Mouse (Mus musculus): ENCODE data around the gene Unc13d. TPM values are rescaled to one million over a fixed set of nuclear protein-coding genes. Genes with fewer than 3 reads are reported as not detected.

The Unc13d gene
- polyA plus RNA-seq, 1 experiment: 9.1 TPM

DNA sequence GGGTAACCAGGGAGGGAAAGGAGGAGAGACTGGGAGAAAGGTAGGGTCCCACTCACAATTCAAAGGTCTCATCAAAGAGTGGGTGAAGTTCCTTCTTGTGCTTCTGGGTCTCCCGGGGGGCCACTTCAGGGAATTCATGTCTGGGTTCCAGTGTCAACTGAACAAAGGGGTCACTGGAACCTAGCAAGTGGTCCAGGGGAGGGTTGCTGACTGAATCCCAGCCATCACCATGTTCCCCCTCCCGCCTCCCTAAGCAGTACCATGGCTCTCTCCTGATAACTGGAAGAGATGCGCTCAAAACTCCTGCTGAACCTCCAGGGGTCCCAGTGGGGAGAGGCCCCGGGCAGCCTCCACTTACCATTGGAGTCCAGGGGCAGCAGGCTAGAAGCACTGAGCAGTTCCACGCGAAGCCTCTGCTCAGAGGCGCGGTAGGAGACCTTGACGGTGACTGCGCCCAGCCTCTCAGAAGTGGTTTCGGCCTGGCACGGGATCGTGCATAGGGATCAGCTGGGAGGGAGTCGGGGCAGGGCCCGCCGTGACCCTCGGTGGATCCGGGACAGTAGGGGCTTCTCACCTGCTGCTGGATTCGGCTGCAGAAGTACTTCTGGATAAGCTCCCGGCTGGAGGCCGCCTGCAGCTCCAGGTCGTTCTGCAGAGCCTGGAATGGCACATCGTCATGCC is 13.4 kb downstream of the Unc13d start:
- no peak overlapping the region for H3ac ChIP-seq (ENCODE audit: control insufficient read depth, insufficient read length)
- TF ChIP-seq TCF3 (IDR thresholded peaks at IDR 0.05; ENCODE audit: insufficient read length, low read depth) (no peak), CEBPB (IDR thresholded peaks at IDR 0.05; ENCODE audit: insufficient read depth, poor library complexity, severe bottlenecking) (no peak), TCF12 (IDR thresholded peaks at IDR 0.05; ENCODE audit: insufficient read depth, poor library complexity, severe bottlenecking) (no peak), SRF (IDR thresholded peaks at IDR 0.05; ENCODE audit: control insufficient read depth, insufficient read length, low read depth) (no peak), MYOG (IDR thresholded peaks at IDR 0.05; ENCODE audit: control insufficient read depth in 1 of 3, insufficient read depth in 1 of 3, insufficient read length in 2 of 3, low read depth in 2 of 3) (no peak), MAX (IDR thresholded peaks at IDR 0.05; ENCODE audit: low read depth) (no peak), E2F4 (IDR thresholded peaks at IDR 0.05; ENCODE audit: insufficient read depth) (no peak), USF1 (IDR thresholded peaks at IDR 0.05; ENCODE audit: low read depth) (no peak)
- no peak overlapping the region for H3K4me3 ChIP-seq
- peaks cover 6% of the 10 kb centered on the region for H3K36me3 ChIP-seq (ENCODE audit: control insufficient read depth, insufficient read depth)
- H3K79me2 ChIP-seq (ENCODE audit: control insufficient read depth, insufficient read depth): no peaks in the 10 kb centered on the region
- H3K27me3 ChIP-seq (ENCODE audit: control insufficient read depth, insufficient read depth, insufficient read length): no peaks in the 10 kb centered on the region
- no peak overlapping the region for H3K4me2 ChIP-seq (ENCODE audit: low read depth)

DNA sequence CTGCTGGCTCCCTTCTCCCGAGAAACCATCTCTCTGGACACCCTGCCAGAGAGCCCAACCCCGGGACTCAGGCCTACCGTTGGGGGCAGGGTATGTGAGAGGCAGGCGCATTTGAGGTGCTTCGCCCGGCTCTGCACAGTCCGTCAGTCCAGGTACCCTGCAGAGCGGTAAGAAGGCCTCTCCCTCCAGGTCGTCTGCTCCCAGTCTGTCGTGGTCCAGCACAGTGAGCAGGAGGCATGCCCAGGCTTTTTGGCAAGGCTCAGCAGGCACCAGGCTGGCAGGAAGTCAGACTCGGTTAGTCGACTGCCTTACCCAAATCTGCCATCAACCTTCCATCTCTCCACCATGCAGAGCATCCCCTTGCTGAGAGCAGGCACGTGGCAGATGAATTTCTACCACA is 14.2 kb downstream of the Unc13d start:
- Histone ChIP-seq H3ac (ENCODE audit: control insufficient read depth, insufficient read length) (no peak overlapping the region), H3K4me2 (ENCODE audit: low read depth) (no peak overlapping the region), H3K27me3 (ENCODE audit: control insufficient read depth, insufficient read depth, insufficient read length) (no peaks in the 10 kb centered on the region), H3K36me3 (ENCODE audit: control insufficient read depth, insufficient read depth) (peaks cover 6% of the 10 kb centered on the region), H3K4me3 (no peak overlapping the region), H3K79me2 (ENCODE audit: control insufficient read depth, insufficient read depth) (no peaks in the 10 kb centered on the region)
- TF ChIP-seq TCF12 (IDR thresholded peaks at IDR 0.05; ENCODE audit: insufficient read depth, poor library complexity, severe bottlenecking) (no peak), POLR2A (IDR thresholded peaks at IDR 0.05; ENCODE audit: insufficient read length, low read depth) (peak; percentile 18), POLR2AphosphoS2 (IDR thresholded peaks at IDR 0.05; ENCODE audit: insufficient read length, low read depth) (peak; percentile 71)

GRCm38 (mm10) chr11:116062521-116062920 is 15.2 kb downstream of the Unc13d start:
- H3K27me3 ChIP-seq (ENCODE audit: control insufficient read depth, insufficient read depth, insufficient read length): no peaks in the 10 kb centered on the region
- H3K79me2 ChIP-seq (ENCODE audit: control insufficient read depth, insufficient read depth): no peaks in the 10 kb centered on the region
- no peak for TF ChIP-seq POLR2AphosphoS2 (IDR thresholded peaks at IDR 0.05; ENCODE audit: insufficient read length, low read depth)
- no peak for TF ChIP-seq MAX (IDR thresholded peaks at IDR 0.05; ENCODE audit: low read depth)
- no peak for TF ChIP-seq CEBPB (IDR thresholded peaks at IDR 0.05; ENCODE audit: insufficient read depth, poor library complexity, severe bottlenecking)
- TF ChIP-seq SRF (IDR thresholded peaks at IDR 0.05; ENCODE audit: control insufficient read depth, insufficient read length, low read depth): no peak
- no peak for TF ChIP-seq USF1 (IDR thresholded peaks at IDR 0.05; ENCODE audit: low read depth)
- TF ChIP-seq REST (IDR thresholded peaks at IDR 0.05; ENCODE audit: insufficient read depth, insufficient read length): no peak
- TF ChIP-seq E2F4 (IDR thresholded peaks at IDR 0.05; ENCODE audit: insufficient read depth): no peak
- no peak for TF ChIP-seq TCF12 (IDR thresholded peaks at IDR 0.05; ENCODE audit: insufficient read depth, poor library complexity, severe bottlenecking)
- TF ChIP-seq MYOG (IDR thresholded peaks at IDR 0.05; ENCODE audit: control insufficient read depth in 1 of 3, insufficient read depth in 1 of 3, insufficient read length in 2 of 3, low read depth in 2 of 3): no peak
- TF ChIP-seq POLR2A (IDR thresholded peaks at IDR 0.05; ENCODE audit: insufficient read length, low read depth): no peak
- TF ChIP-seq MYOD1 (IDR thresholded peaks at IDR 0.05; ENCODE audit: control insufficient read depth in 1 of 3, insufficient read length in 2 of 3, low read depth in 2 of 3): no peak
- no peak overlapping the region for H3K4me3 ChIP-seq
- peaks cover 10% of the 10 kb centered on the region for H3K36me3 ChIP-seq (ENCODE audit: control insufficient read depth, insufficient read depth)
- H3ac ChIP-seq (ENCODE audit: control insufficient read depth, insufficient read length): no peak overlapping the region
- no peak overlapping the region for H3K4me2 ChIP-seq (ENCODE audit: low read depth)

GRCm38 (mm10) chr11:116061641-116062415 is 15.9 kb downstream of the Unc13d start:
- no peak overlapping the region for H3ac ChIP-seq (ENCODE audit: control insufficient read depth, insufficient read length)
- peaks cover 10% of the 10 kb centered on the region for H3K36me3 ChIP-seq (ENCODE audit: control insufficient read depth, insufficient read depth)
- no peak overlapping the region for H3K4me3 ChIP-seq
- TF ChIP-seq USF1 (IDR thresholded peaks at IDR 0.05; ENCODE audit: low read depth) (no peak), POLR2AphosphoS2 (IDR thresholded peaks at IDR 0.05; ENCODE audit: insufficient read length, low read depth) (peak; percentile 64), POLR2A (IDR thresholded peaks at IDR 0.05; ENCODE audit: insufficient read length, low read depth) (no peak), TCF12 (IDR thresholded peaks at IDR 0.05; ENCODE audit: insufficient read depth, poor library complexity, severe bottlenecking) (no peak), E2F4 (IDR thresholded peaks at IDR 0.05; ENCODE audit: insufficient read depth) (no peak), REST (IDR thresholded peaks at IDR 0.05; ENCODE audit: insufficient read depth, insufficient read length) (no peak), MYOG (IDR thresholded peaks at IDR 0.05; ENCODE audit: control insufficient read depth in 1 of 3, insufficient read depth in 1 of 3, insufficient read length in 2 of 3, low read depth in 2 of 3) (no peak)
- no peak overlapping the region for H3K4me2 ChIP-seq (ENCODE audit: low read depth)
- no peaks in the 10 kb centered on the region for H3K27me3 ChIP-seq (ENCODE audit: control insufficient read depth, insufficient read depth, insufficient read length)
- no peaks in the 10 kb centered on the region for H3K79me2 ChIP-seq (ENCODE audit: control insufficient read depth, insufficient read depth)

- Histone ChIP-seq H3K27me3 (ENCODE audit: control insufficient read depth, insufficient read depth, insufficient read length) (no peaks in the 10 kb centered on the region), H3K79me2 (ENCODE audit: control insufficient read depth, insufficient read depth) (no peaks in the 10 kb centered on the region), H3K4me3 (no peak overlapping the region), H3ac (ENCODE audit: control insufficient read depth, insufficient read length) (no peak overlapping the region), H3K36me3 (ENCODE audit: control insufficient read depth, insufficient read depth) (peaks cover 10% of the 10 kb centered on the region), H3K4me2 (ENCODE audit: low read depth) (no peak overlapping the region)
- TF ChIP-seq MYOG (IDR thresholded peaks at IDR 0.05; ENCODE audit: control insufficient read depth in 1 of 3, insufficient read depth in 1 of 3, insufficient read length in 2 of 3, low read depth in 2 of 3) (no peak), REST (IDR thresholded peaks at IDR 0.05; ENCODE audit: insufficient read depth, insufficient read length) (no peak), POLR2AphosphoS2 (IDR thresholded peaks at IDR 0.05; ENCODE audit: insufficient read length, low read depth) (peak; percentile 48)
These were observed 17.2 kb downstream of the Unc13d start for GRCm38 (mm10) chr11:116060596-116060995.
